Mouse (Mus musculus) ES-E14 (cell line): ENCODE data around the gene Kcnab3. TPM values are rescaled to one million over a fixed set of nuclear protein-coding genes. Genes with fewer than 3 reads are reported as not detected.

Source experiments
- DNase-seq: peaks from one replicate; pipeline ENCODE4 v3.0.0-alpha.2; 2013; ENCODE audit warnings: low read depth, low spot score
- H3K27ac ChIP-seq: 2 replicates; pipeline ENCODE4 v1.5.1; 2012; ENCODE audit warnings: low read depth, mild to moderate bottlenecking, low read length, moderate library complexity, mixed read lengths; ENCODE audit not compliant: poor library complexity, insufficient read depth, severe bottlenecking
- H3K36me3 ChIP-seq: 2 replicates; pipeline ENCODE4 v1.6.1; 2012; ENCODE audit warnings: mild to moderate bottlenecking, low read length, moderate library complexity, mixed read lengths; ENCODE audit not compliant: control insufficient read depth, poor library complexity, insufficient read depth, severe bottlenecking
- H3K4me1 ChIP-seq, 2 experiments: fragments of 150-350 bp in 1 of 2; sonication (generic) in 1 of 2; 2 replicates each; pipeline ENCODE4 v1.6.1; 2012; ENCODE audit warnings: low read length in 2 of 2, mild to moderate bottlenecking in 1 of 2, mixed read lengths in 1 of 2; ENCODE audit not compliant: control insufficient read depth in 2 of 2, insufficient read depth in 2 of 2, poor library complexity in 1 of 2
- H3K4me3 ChIP-seq, 2 experiments: fragments of 150-350 bp in 1 of 2; sonication (generic) in 1 of 2; 2 replicates each; pipeline ENCODE4 v1.5.1; 2012; ENCODE audit warnings: low read length in 2 of 2, low read depth in 1 of 2, mild to moderate bottlenecking in 1 of 2, mixed read lengths in 1 of 2; ENCODE audit not compliant: insufficient read depth in 1 of 2, poor library complexity in 1 of 2, severe bottlenecking in 1 of 2
- H3K9ac ChIP-seq: 2 replicates; pipeline ENCODE4 v1.6.1; 2012; ENCODE audit warnings: low read depth, mild to moderate bottlenecking, low read length, mixed read lengths; ENCODE audit not compliant: poor library complexity, insufficient read depth, severe bottlenecking
- H3K9me3 ChIP-seq: fragments of 150-350 bp; sonication (generic); 2 replicates; pipeline ENCODE4 v1.6.1; 2012; ENCODE audit warnings: low read depth, mild to moderate bottlenecking, low read length; ENCODE audit not compliant: control insufficient read depth, insufficient read depth
- CHD2 ChIP-seq: IDR thresholded peaks from 2 replicates; pipeline ENCODE4 v1.6.1; 2014; ENCODE audit warnings: mild to moderate bottlenecking, low read depth, low read length, inconsistent platforms
- HCFC1 ChIP-seq: IDR thresholded peaks from 2 replicates; pipeline ENCODE4 v1.6.1; 2012; ENCODE audit warnings: low read length, inconsistent platforms, borderline replicate concordance; ENCODE audit not compliant: insufficient read depth
- MAFK ChIP-seq: IDR thresholded peaks from 2 replicates; pipeline ENCODE4 v1.6.1; 2014; ENCODE audit warnings: mild to moderate bottlenecking, low read depth, low read length, inconsistent platforms; ENCODE audit not compliant: insufficient read depth
- ZC3H11A ChIP-seq: IDR thresholded peaks from 2 replicates; pipeline ENCODE4 v1.6.1; 2012; ENCODE audit warnings: low read depth, mild to moderate bottlenecking, inconsistent platforms, low read length, borderline replicate concordance
- ZNF384 ChIP-seq: IDR thresholded peaks from 2 replicates; pipeline ENCODE4 v1.6.1; 2012; ENCODE audit warnings: low read depth, low read length, inconsistent platforms
- in situ Hi-C, 2 experiments: fragments of 600-800 bp; cut with MboI; formaldehyde crosslinking; loops; one replicate each; pipeline ENCODE4 v1.15.1; 2025; ENCODE audit warnings: low sequenced_read_pairs in 2 of 2, inconsistent platforms in 1 of 2; ENCODE audit not compliant: unreplicated experiment in 2 of 2
- total RNA-seq: library from RNA; depleted of rRNA; stranded (reverse); fragments of 300-350 nt; gene quantifications from 2 replicates; pipeline ENCODE4 v1.2.3, GENCODE M21; 2012

Gene Kcnab3
- total RNA-seq, 1 experiment = 2.2 TPM

- no peaks in the 10 kb centered on the region for H3K36me3 ChIP-seq
- H3K4me3 ChIP-seq = no peak overlapping the region
- H3K27ac ChIP-seq = no peak overlapping the region
- H3K9me3 ChIP-seq = no peaks in the 10 kb centered on the region
- H3K9ac ChIP-seq = no peak overlapping the region
- no peak for TF ChIP-seq ZC3H11A
- no peak for TF ChIP-seq MAFK
- no peak for TF ChIP-seq HCFC1
- no peak for TF ChIP-seq ZNF384
- no peak for TF ChIP-seq CHD2
- in situ Hi-C loops = no loop called here
- DNase-seq = no peak
- peaks cover 4 to 10% of the 10 kb centered on the region in 2 experiments for H3K4me1 ChIP-seq
Observed at GRCm38 (mm10) chr11:69332713-69333253, 6.7 kb downstream of the Kcnab3 start.

- in situ Hi-C loops = no loop called here
- no peak overlapping the region for H3K9ac ChIP-seq
- peaks cover 4 to 10% of the 10 kb centered on the region in 2 experiments for H3K4me1 ChIP-seq
- TF ChIP-seq ZC3H11A = no peak
- TF ChIP-seq CHD2 = no peak
- no peak for TF ChIP-seq ZNF384
- no peak for TF ChIP-seq MAFK
- TF ChIP-seq HCFC1 = no peak
- H3K9me3 ChIP-seq = no peaks in the 10 kb centered on the region
- H3K36me3 ChIP-seq = no peaks in the 10 kb centered on the region
- no peak for DNase-seq
- no peak overlapping the region for H3K4me3 ChIP-seq
- H3K27ac ChIP-seq = no peak overlapping the region
Observed at GRCm38 (mm10) chr11:69333922-69334321, 7.9 kb downstream of the Kcnab3 start.

GRCm38 (mm10) chr11:69334796-69335195, 8.7 kb downstream of the Kcnab3 start:
- no peaks in the 10 kb centered on the region for H3K36me3 ChIP-seq
- no peaks in the 10 kb centered on the region for H3K9me3 ChIP-seq
- no peak overlapping the region for H3K27ac ChIP-seq
- TF ChIP-seq CHD2 = no peak
- TF ChIP-seq MAFK = no peak
- no peak for TF ChIP-seq ZC3H11A
- no peak for TF ChIP-seq ZNF384
- TF ChIP-seq HCFC1 = no peak
- peaks cover 4 to 10% of the 10 kb centered on the region in 2 experiments for H3K4me1 ChIP-seq
- no peak overlapping the region for H3K9ac ChIP-seq
- no peak overlapping the region for H3K4me3 ChIP-seq
- in situ Hi-C loops = no loop called here
- no peak for DNase-seq

GRCm38 (mm10) chr11:69340161-69341131, 14.4 kb downstream of the Kcnab3 start, which contains the start of gene Rnf227:
Gene Rnf227, plus strand, starts transcription at chr11:69340461.
- peak within 1 kb of the TSS; percentile 70 for H3K9ac ChIP-seq
- no peaks in the 10 kb centered on the region for H3K9me3 ChIP-seq
- peak within 1 kb of the TSS; percentile 48 to 66 for H3K4me3 ChIP-seq
- H3K36me3 ChIP-seq = no peaks in the 10 kb centered on the region
- no peak for DNase-seq
- TF ChIP-seq MAFK = no peak
- 0 out of 2 replicates have a peak, but pooled peaks have one; percentile 11 for TF ChIP-seq CHD2
- H3K27ac ChIP-seq = no peak within 1 kb of the TSS
- H3K4me1 ChIP-seq = peaks cover 2 to 11% of the 10 kb centered on the region in 2 experiments; a peak in 1 of 4 replicates
- in situ Hi-C loops = no loop called here
